Mouse (Mus musculus) frontal cortex, postnatal 10 days (tissue): Measurements from ENCODE around the gene S100a4.
A peak's percentile ranks its signal among the peaks of the same experiment; 100 is the strongest.

Experiments used
- DNase-seq, 2 experiments: peaks; one replicate each; pipeline ENCODE4 v3.0.0; 2022; ENCODE audit warnings: low spot score in 2 of 2, mixed read lengths in 1 of 2

The S100a4 gene

GRCm38 (mm10) chr3:90603623-90604022 lies at the start of gene S100a4:
TSS of gene S100a4 (plus strand) at chr3:90603771.
- DNase-seq: no peak

DNA sequence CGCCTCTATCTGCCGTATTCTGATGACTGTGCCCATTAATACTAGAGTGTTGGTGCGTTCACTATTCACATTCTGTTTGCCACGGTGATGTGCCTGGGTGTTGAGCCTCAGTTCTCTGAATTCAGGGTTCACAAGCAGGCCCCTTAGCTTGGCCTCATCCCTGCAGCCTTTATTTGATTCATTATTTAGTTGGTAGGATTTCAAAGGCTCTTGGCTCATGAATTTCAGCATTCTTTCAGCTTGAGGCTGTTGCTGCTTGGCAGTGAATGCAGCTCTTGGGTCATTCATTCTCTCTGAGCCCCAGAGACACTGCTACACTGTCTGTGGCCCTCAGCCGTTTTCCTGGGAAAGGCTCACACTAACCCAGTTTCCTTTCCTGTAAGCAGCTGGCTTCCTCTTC lies 47.6 kb upstream of the S100a4 start:
- peak; percentile 45 to 58 for DNase-seq

DNA sequence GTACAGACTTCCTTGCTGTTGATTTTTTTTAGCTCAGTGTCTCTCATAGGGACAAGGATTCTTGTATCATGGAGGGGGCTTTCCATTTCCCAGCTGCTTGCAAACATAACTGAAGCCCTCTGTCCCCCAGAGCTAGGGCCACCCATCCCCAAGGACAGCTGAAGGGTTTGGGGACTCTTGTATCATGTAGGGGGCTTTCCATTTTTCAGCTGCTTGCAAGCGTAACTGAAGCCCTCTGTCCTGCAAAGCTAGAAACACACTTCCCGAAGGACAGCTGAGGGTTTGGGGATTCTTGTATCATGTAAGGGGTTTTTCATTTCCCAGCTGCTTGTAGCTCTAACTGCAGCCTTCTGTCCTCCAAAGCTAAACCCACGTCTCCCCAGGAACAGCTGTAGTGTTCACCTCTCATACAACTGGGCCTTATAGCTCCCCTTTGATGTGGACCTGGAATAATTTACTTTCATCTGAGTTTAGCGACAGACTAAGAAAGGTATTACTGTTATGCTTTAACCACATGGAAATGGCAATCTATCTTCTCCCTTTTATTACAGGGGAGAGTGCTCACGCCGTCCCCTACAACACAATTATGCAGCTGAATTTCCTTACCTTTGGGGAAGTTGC lies 43.5 kb upstream of the S100a4 start, which contains the start of gene S100a3:
Gene S100a3 (plus strand): TSS at position 571 of the 621 bp plus-strand sequence.
- no peak for DNase-seq

- DNase-seq: no peak
Measured at GRCm38 (mm10) chr3:90574691-90575090, 28.9 kb upstream of the S100a4 start.

DNA sequence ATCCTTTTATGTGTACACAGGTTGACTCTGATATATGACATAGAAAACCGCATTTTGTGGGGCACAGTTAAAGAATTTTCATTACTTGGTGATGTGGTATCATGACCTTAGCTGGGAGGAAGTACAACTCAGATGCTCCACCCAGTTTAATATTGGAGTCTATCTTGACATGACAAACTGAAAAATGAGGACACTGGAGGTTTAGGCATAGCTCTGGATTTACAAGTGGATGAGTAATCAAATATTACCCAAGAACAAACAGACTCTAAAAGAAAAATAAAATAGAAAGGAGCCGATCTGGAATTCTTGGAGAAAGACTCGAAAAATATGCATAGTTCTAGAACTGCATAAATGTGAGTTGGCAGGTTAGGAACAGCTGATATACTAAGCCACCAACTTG lies 28.3 kb upstream of the S100a4 start:
- no peak for DNase-seq

GRCm38 (mm10) chr3:90576351-90577001 lies 27.1 kb upstream of the S100a4 start:
- no peak for DNase-seq

DNA sequence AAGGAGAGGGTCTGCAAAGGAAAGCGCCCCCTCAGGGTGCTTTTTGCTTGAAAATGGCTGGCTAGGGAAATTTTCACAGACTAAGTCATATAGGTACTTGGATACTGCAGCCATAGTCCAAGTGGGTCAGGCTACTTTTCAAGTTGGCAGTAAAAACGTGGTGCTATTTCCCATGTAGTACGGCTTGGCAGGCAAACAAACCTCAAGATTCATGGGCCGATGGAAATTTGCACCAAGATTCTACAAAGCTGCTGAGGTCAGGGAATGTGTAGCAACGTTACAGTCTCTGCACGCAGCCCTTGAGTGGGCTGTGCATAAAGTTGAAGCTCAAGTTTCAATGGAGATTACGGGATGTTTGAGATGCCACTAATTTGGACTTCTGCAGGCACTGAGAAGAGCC lies 24.1 kb upstream of the S100a4 start:
- no peak for DNase-seq

DNA sequence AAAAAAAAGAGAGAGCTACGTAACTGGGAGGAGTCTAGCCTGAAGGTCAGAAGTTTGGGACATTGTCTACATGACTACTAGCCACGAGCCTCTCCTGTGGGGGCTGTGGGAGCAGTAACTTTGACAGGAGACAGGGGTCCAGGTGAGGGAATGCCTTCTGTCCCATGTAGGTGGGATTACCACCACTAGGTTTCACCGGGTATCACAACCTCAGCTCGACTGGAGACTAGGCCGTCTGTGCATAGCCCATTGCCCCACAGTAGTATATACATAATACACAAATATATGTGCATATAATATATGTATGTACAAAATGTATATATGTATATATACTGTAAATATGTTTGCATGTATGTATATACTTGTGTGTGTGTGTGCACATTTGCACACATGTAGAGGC lies 22.4 kb upstream of the S100a4 start:
- no peak for DNase-seq

- no peak for DNase-seq
Measured at GRCm38 (mm10) chr3:90582156-90582555, 21.4 kb upstream of the S100a4 start.

GRCm38 (mm10) chr3:90582556-90582955 lies 21.0 kb upstream of the S100a4 start:
- no peak for DNase-seq

GRCm38 (mm10) chr3:90583893-90584292 lies 19.7 kb upstream of the S100a4 start:
- DNase-seq: no peak

GRCm38 (mm10) chr3:90585595-90585994 lies 18.0 kb upstream of the S100a4 start:
- peak; percentile 42 to 61 for DNase-seq

DNA sequence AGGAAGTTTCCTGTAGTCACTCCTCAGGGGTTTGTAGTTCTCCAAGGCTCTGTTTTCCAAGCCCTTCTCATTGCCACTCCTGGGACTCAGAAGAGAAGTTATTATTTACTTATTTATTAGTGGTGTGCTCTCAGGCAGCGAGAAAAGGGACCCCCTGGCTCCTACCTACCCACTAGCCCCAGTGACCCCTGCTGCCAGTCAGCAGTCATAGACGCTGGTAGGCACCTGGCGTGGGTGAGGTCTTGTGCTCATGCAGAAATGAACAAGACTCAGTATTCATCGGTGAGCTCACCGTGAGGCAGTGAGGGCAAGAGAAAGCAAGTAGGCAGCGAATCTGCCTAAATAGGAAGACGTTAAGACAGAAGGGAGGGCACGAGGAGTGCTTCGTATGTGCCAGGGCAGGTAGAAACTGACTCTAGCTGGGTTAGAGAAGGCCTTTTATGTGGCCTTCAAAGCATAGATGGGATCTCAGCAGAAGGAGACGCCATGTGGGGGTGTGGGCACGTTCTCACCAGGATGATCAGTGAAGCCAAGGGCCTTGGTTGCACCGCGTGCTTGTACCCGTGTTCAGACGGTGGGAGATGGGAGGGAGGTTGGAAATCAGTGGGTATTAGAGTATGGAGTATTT lies 17.4 kb upstream of the S100a4 start:
- DNase-seq: no peak

DNA sequence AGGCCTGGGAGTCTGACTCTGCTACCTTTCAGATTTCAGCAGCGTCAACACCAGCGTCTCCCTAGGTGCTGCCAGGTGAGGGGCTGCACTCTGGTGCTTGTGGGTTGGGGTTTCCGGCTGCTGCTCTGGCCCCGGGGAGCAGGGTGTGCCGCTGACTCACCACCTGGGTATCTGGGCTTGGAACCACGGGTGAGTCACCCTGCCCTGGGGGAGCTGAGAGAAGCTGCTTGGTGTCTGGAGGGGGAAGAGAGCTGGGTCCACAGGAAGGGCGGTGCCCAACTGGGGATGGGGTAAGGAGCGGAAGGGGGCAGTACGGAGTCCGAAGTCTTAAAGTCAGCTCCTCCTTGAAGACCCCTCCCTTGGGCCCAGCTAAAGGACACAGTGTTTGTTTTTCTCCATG lies 16.7 kb upstream of the S100a4 start:
- no peak for DNase-seq

DNA sequence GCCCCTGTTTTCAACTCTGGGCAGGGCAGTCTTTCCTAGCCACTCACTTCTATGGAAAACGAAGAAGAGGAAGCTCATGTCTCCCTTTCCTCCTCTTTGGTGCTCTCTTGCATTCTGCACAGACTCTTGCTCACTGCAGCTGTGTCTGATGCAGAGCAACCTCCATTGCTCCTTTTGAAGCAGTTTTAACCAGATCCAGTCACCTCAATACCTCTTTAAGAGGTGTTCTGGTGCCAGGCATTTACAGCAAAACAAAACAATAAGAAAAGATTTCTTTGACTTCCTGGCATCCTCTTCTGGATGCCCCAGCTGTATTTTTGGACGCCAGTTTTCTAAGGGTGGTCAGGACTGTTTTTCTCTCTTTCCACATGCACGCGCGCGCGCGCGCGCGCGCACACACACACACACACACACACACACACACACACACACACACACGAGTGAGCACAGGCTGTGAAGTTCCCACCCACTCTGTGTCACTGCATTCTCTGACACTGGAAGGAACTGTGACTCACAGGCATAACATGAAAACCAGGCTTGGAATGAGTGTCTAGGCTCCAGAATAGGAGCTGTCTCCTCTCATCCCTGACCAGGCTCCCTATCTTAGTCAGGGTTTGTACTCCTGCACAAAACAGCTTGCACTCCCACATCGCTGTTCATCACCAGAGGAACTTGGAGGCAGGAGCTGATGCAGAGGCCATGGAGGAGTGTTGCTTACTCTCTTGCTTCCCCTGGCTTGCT lies 16.0 kb upstream of the S100a4 start:
- DNase-seq: peak in 1 of 2 experiments; percentile 61

- no peak for DNase-seq
Measured at GRCm38 (mm10) chr3:90589390-90589789, 14.2 kb upstream of the S100a4 start.

DNA sequence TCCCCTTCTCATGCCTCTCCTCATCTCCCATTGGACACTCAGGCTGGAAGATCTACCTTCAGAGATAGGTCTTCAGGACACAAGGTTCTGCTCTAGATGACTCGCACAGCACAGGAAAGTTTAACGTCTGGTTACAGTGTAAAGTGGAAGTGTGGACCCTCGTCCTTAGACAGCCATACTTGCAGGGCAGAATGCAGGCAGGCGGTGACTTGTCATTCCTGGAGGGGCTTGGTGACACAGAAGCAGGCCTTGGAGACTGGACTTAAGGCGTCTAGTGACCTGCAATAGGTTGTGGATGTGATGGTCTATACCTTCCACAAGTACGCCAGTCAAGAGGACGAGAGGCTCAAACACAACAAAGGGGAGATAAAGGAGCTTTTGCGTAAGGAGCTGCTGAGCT lies 13.6 kb upstream of the S100a4 start, which contains the start of gene S100a2:
Gene S100a2 (plus strand): TSS at position 301 of the 400 bp plus-strand sequence.
- DNase-seq: no peak

DNA sequence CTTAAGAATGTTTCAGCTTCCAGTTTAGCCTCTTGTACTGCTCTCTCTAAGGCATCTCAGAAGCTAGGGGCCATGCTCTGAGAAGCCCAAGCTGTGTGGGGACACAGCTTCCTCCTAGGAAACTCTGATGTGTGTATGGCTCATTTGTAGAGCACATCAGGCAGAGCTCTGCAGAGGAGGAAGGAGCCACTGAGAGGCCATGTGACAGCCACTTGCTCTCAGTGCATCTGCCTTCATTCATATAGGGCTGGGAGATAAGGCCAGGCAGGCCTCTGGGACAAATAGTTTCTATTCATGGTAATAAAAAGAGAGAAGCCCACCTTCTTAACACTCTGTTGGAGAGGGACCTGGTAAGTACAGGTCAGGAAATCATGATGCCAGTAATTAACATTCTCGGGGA lies 9.1 kb upstream of the S100a4 start:
- no peak for DNase-seq

- DNase-seq: no peak
Measured at GRCm38 (mm10) chr3:90595556-90595955, 8.0 kb upstream of the S100a4 start.

DNA sequence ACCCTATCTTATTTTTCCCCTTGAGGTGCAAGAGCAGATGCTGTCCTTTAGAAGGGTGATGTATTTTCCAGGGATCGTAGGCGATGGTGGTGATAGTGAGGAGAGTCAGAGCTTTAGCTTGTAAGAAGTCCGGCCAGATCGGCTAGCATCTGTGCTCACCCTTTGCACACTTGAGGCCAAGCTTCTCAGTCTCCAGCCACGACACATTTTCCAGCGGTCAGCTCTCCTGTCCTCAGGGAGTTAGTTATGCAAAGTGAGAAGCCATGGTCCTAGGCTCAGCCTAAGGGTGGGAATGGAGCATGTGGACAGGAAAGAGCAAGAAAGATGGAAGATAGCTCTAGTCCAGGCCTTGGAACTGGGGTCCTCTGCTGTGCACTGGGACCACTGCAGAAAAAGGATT lies 6.8 kb upstream of the S100a4 start:
- no peak for DNase-seq

GRCm38 (mm10) chr3:90597736-90598135 lies 5.8 kb upstream of the S100a4 start:
- no peak for DNase-seq

DNA sequence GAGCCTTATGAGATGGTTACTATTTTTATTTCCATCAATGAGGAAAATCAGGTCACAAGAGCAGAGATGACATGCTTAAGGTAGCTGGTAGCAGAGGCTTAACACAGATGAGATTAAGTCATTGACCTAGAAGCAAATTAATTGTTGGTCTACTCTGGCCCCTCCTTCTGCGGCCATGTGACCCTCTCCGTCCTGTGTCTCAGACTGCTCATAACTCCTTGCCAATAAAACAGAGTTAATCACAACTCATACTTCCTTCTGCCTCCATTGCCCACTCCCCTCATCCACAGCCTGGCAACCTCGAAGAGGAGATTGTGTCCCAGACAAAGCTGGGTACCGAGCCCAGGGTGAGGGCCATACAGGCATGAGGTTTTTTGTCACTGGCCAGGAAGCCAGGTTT lies 5.4 kb upstream of the S100a4 start:
- DNase-seq: no peak
